Mouse (Mus musculus) heart, embryonic 14.5 days (tissue): Measurements from ENCODE around the gene Dennd1a. TPM values are rescaled to one million over a fixed set of nuclear protein-coding genes. Genes with fewer than 3 reads are reported as not detected.

Experiments
- ATAC-seq: fragments of 200-750 bp; cut with Nextera tagmentation; 2 replicates; pipeline ENCODE4 v1.8.0; 2017; ENCODE audit warnings: low read depth, moderate TSS enrichment; ENCODE audit not compliant: insufficient number of reproducible peaks, insufficient read depth, low FRiP score
- H3K27ac ChIP-seq, 2 experiments: fragments of 200-500 bp in 1 of 2; fragments of 300-500 bp in 1 of 2; sonication (generic) in 1 of 2; replicated peaks in 1 of 2; 2 replicates each; pipeline ENCODE4 v1.5.1; 2012 to 2014; ENCODE audit warnings: low read depth in 2 of 2, low read length in 2 of 2, control low read depth in 1 of 2, mild to moderate bottlenecking in 1 of 2, mixed read lengths in 1 of 2; ENCODE audit not compliant: control insufficient read depth in 1 of 2, insufficient read depth in 1 of 2
- H3K27me3 ChIP-seq: fragments of 300-500 bp; sonication (generic); 2 replicates; pipeline ENCODE4 v1.6.1; 2014; ENCODE audit warnings: mild to moderate bottlenecking, low read length, control low read depth; ENCODE audit not compliant: control insufficient read depth, insufficient read depth
- H3K36me3 ChIP-seq: fragments of 300-500 bp; sonication (generic); 2 replicates; pipeline ENCODE4 v1.6.1; 2014; ENCODE audit warnings: mild to moderate bottlenecking, control low read depth, low read length, mixed read lengths; ENCODE audit not compliant: control insufficient read depth, insufficient read depth
- H3K4me1 ChIP-seq, 2 experiments: fragments of 200-500 bp in 1 of 2; fragments of 300-500 bp in 1 of 2; sonication (generic) in 1 of 2; 2 replicates each; pipeline ENCODE4 v1.6.1; 2012 to 2014; ENCODE audit warnings: low read length in 2 of 2, control low read depth in 1 of 2, mixed read lengths in 1 of 2; ENCODE audit not compliant: control insufficient read depth in 2 of 2, insufficient read depth in 2 of 2
- H3K4me2 ChIP-seq: fragments of 300-500 bp; sonication (generic); 2 replicates; pipeline ENCODE4 v1.6.1; 2014; ENCODE audit warnings: mild to moderate bottlenecking, low read length
- H3K4me3 ChIP-seq, 2 experiments: fragments of 200-500 bp in 1 of 2; fragments of 300-500 bp in 1 of 2; sonication (generic) in 1 of 2; 2 replicates each; pipeline ENCODE4 v1.5.1; 2012 to 2014; ENCODE audit warnings: low read length in 2 of 2, mild to moderate bottlenecking in 2 of 2, control low read depth in 1 of 2, low read depth in 1 of 2, moderate library complexity in 1 of 2; ENCODE audit not compliant: control insufficient read depth in 1 of 2, insufficient read depth in 1 of 2
- H3K9ac ChIP-seq: fragments of 300-500 bp; sonication (generic); 2 replicates; pipeline ENCODE4 v1.6.1; 2014; ENCODE audit warnings: mild to moderate bottlenecking, low read length
- H3K9me3 ChIP-seq: fragments of 300-500 bp; sonication (generic); 2 replicates; pipeline ENCODE4 v1.6.1; 2016; ENCODE audit warnings: low read length, control low read depth; ENCODE audit not compliant: control insufficient read depth
- WGBS: fragments of 180-500 bp; shearing (Covaris S2); extraction: QIAGEN DNeasy Blood & Tissue Kit; methylation state at CpG from one replicate; pipeline ENCODE4 v1.1.7; 2014; 5-methylcytosine and 5-hydroxymethylcytosine counted together
- polyA plus RNA-seq: library from polyadenylated mRNA; unstranded; fragments of >200 nt; fragmentation: Nextera tagmentation; extraction: Ambion mirVana; gene quantifications from 2 replicates; pipeline ENCODE4 v1.2.1, GENCODE M21; 2014

The Dennd1a gene
- polyA plus RNA-seq, 1 experiment from 2014 or later: 12.1 TPM

DNA sequence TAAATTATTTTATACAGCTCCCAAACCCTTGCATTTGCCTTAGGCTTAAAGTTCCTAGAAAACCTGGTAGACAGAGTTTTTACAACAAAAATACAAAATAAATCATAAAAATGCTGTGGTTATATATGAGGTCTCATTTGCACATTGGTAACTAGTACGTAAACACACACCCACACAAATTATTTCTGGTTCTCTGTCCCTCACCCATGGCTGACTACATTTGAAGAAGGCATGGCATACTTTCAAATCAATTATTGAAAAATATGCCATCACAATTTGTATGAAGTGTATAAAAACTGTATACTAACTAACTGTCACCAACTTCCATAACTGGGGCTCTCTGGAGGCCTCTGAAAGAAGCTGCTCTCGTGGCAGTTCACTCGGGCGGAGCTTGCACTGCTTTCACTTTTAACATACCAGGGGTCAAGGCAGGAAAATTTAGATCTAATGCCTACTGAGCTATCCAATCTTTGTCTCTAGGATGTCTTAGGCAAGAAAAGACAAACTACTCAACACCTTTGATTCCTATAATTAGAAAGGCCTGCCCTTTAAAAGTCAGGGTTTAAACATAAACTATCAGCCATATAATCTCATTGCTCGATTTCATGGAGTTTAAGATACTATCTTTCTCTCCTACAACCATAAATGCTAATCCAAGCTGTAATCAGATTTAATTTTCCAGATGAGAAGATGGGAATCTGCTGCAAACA, 122.7 kb downstream of the Dennd1a start:
- peak overlapping the region; percentile 35; the same call in 1 of the 2 replicates for H3K9ac ChIP-seq
- ATAC-seq: no peak
- H3K27me3 ChIP-seq: no peaks in the 10 kb centered on the region
- H3K4me1 ChIP-seq: peaks cover 0 to 3% of the 10 kb centered on the region in 2 experiments; a peak in 1 of 4 replicates
- H3K36me3 ChIP-seq: no peaks in the 10 kb centered on the region
- no peaks in the 10 kb centered on the region for H3K9me3 ChIP-seq
- no peak overlapping the region for H3K27ac ChIP-seq
- peak overlapping the region; percentile 54 for H3K4me2 ChIP-seq
- H3K4me3 ChIP-seq: no peak overlapping the region
- WGBS: 66% methylated on average over 5 of the region's 5 CpGs

DNA sequence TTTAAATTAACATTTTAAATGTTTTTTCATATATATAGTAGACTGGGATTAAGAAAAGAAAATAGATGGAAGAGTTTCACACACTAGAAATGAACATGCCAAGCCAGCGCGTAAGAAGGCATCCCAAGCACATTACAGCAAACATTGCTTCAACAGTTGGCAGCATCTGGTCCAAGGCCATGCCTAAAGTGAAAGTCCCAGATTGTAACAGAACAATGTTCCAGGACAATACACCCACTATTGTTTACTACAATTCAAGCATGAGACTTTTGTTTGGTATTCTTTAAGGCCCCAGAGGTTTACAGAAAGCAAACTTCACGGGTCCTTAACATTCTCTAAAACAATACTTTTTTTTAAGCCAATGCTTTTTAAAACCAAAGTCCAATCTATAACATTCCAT, 124.7 kb downstream of the Dennd1a start:
- no peaks in the 10 kb centered on the region for H3K4me1 ChIP-seq
- no peak overlapping the region for H3K27ac ChIP-seq
- no peaks in the 10 kb centered on the region for H3K27me3 ChIP-seq
- H3K4me2 ChIP-seq: no peak overlapping the region
- H3K4me3 ChIP-seq: no peak overlapping the region
- no peaks in the 10 kb centered on the region for H3K36me3 ChIP-seq
- no peak for ATAC-seq
- H3K9me3 ChIP-seq: no peaks in the 10 kb centered on the region
- WGBS: 95% methylated on average over 3 of the region's 3 CpGs
- no peak overlapping the region for H3K9ac ChIP-seq

DNA sequence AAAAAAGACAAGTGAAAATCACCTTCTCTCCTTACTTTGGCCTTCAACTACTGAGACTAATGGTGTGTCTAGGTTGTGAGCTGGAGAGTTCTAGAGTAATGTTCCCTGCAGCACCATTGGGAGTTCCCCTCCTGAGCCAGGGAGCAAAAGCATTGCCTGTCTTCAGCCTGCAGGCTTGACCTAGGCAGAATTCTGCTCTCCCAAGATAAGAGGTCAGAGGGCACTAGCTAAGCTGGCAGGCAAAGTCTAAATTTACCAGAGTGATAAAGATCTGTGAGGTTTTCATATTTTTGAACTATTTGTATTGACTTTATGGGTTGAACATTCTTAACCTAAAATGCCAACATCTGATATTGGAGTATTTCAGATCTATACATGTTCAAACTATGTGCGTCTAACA, 125.7 kb downstream of the Dennd1a start:
- 84% methylated on average over 1 of the region's 1 CpGs for WGBS
- Histone ChIP-seq H3K4me2 (no peak overlapping the region), H3K9me3 (no peaks in the 10 kb centered on the region), H3K27ac (no peak overlapping the region), H3K9ac (no peak overlapping the region), H3K4me1 (no peaks in the 10 kb centered on the region), H3K27me3 (no peaks in the 10 kb centered on the region), H3K36me3 (no peaks in the 10 kb centered on the region), H3K4me3 (no peak overlapping the region)
- ATAC-seq: no peak

DNA sequence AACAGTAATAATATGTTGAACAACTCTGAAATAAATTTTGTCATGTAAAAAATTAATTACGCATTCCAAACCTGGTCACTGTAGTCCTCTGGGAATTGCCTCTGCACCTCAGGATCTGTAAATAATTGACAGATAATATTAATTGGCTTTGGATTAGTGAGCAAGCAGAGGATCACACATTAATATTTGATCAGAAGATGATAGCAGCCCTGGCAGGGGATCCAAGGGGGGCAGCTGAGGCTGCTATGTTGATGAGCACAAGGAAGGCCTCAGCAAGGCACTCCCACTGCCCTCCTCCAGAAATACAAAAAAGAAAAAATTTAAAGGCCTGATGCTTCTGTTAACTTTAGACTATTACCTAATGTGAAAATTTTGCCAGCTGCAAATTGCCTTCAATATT, 127.5 kb downstream of the Dennd1a start:
- Histone ChIP-seq H3K36me3 (no peaks in the 10 kb centered on the region), H3K4me3 (no peak overlapping the region), H3K27me3 (no peaks in the 10 kb centered on the region), H3K9me3 (no peaks in the 10 kb centered on the region), H3K27ac (no peak overlapping the region), H3K9ac (no peak overlapping the region), H3K4me1 (no peaks in the 10 kb centered on the region), H3K4me2 (no peak overlapping the region)
- WGBS: 98% methylated on average over 1 of the region's 1 CpGs
- no peak for ATAC-seq

DNA sequence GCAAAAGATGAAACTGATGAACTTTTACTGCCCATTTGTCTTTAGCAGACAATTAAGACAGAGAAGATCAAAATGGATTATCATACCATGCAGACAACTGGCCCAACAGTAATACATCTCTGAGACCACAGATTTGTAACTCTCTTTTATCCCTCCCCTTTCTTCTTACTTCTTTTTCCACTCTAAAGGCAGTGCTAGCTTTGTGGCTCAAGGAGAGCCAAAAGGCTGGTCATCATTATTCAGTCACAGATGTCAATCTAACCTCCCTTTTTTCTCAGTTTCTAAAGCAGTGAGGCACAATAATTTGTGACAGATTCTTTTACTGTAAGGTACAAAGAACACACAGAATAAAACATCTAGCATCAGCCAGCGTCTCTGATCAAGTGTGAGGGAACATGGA, 130.2 kb downstream of the Dennd1a start:
- Histone ChIP-seq H3K36me3 (no peaks in the 10 kb centered on the region), H3K9ac (no peak overlapping the region), H3K4me1 (no peaks in the 10 kb centered on the region), H3K4me3 (no peak overlapping the region), H3K27ac (no peak overlapping the region), H3K4me2 (no peak overlapping the region), H3K9me3 (no peaks in the 10 kb centered on the region), H3K27me3 (no peaks in the 10 kb centered on the region)
- ATAC-seq: no peak
- 66% methylated on average over 1 of the region's 1 CpGs for WGBS

DNA sequence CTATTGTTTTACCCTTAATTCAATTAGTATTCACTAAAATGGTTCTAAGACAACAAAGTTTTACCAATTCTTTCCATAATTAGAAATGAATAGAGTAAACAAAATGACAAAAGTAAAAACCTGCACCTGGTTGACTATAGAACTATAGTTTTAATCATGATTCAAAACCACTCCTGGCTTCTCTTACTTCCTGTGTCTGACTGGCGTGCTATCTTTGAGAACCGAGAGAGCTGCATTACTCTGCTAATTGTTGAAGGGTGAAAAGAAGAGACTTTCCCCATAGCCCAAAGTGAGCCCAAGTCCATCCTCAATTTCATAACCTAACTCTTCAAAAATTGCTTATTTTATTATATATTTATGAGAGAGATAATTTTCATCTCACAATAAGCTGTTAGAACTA, 131.2 kb downstream of the Dennd1a start:
- H3K36me3 ChIP-seq: no peaks in the 10 kb centered on the region
- 41% methylated on average over 2 of the region's 2 CpGs for WGBS
- no peak overlapping the region for H3K4me3 ChIP-seq
- H3K4me2 ChIP-seq: no peak overlapping the region
- no peak for ATAC-seq
- H3K9me3 ChIP-seq: no peaks in the 10 kb centered on the region
- H3K27me3 ChIP-seq: no peaks in the 10 kb centered on the region
- H3K27ac ChIP-seq: no peak overlapping the region
- H3K9ac ChIP-seq: no peak overlapping the region
- H3K4me1 ChIP-seq: no peaks in the 10 kb centered on the region

DNA sequence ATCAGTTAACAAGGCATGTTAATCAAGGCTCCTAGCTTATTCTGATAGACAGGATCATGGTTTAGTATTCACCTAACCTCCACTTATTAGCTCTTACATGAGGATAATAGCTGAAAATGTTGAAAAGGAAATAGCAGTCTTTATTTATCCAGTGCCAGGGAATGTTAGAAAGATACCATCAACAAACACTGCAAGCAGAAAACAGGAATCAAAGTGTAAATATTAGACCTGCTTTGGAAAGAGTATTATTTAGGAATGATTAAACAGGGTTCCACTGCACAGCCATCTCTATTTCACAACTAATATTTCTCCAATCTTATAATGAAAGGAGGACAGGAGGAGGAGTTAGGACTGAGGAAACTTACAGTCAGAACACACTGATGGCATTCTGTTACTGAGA, 142.4 kb downstream of the Dennd1a start:
- H3K36me3 ChIP-seq: no peaks in the 10 kb centered on the region
- no peak overlapping the region for H3K27ac ChIP-seq
- ATAC-seq: no peak
- no peak overlapping the region for H3K9ac ChIP-seq
- H3K27me3 ChIP-seq: no peaks in the 10 kb centered on the region
- no peaks in the 10 kb centered on the region for H3K9me3 ChIP-seq
- H3K4me3 ChIP-seq: no peak overlapping the region
- H3K4me1 ChIP-seq: peaks cover 0 to 4% of the 10 kb centered on the region in 2 experiments; a peak in 1 of 4 replicates
- no peak overlapping the region for H3K4me2 ChIP-seq
